Mouse (Mus musculus) MEL (cell line): ENCODE results near the gene Kif7. TPM values are rescaled to one million over a fixed set of nuclear protein-coding genes. Genes with fewer than 3 reads are reported as not detected.

Experiments used
- DNase-seq: peaks from one replicate; pipeline ENCODE4 v3.0.0; 2011; ENCODE audit warnings: low read depth, low spot score
- H3K27ac ChIP-seq: 2 replicates; pipeline ENCODE4 v1.5.1; 2012; ENCODE audit warnings: low read depth, mild to moderate bottlenecking, control low read depth, low read length, moderate library complexity; ENCODE audit not compliant: control insufficient read depth
- H3K27me3 ChIP-seq, 2 experiments: fragments of 150-350 bp in 1 of 2; sonication (generic) in 1 of 2; 2 replicates each; pipeline ENCODE4 v1.6.1; 2012; ENCODE audit warnings: low read length in 2 of 2, mild to moderate bottlenecking in 2 of 2, improper control_type of control experiment in 1 of 2, moderate library complexity in 1 of 2; ENCODE audit not compliant: insufficient read depth in 2 of 2, control insufficient read depth in 1 of 2
- H3K36me3 ChIP-seq, 2 experiments: 2 replicates each; pipeline ENCODE4 v1.6.1; 2012 to 2014; ENCODE audit warnings: low read length in 2 of 2, improper control_type of control experiment in 1 of 2, inconsistent platforms in 1 of 2, mild to moderate bottlenecking in 1 of 2; ENCODE audit not compliant: insufficient read depth in 2 of 2, control insufficient read depth in 1 of 2
- H3K4me1 ChIP-seq, 2 experiments: fragments of 150-350 bp in 1 of 2; sonication (generic) in 1 of 2; 2 replicates each; pipeline ENCODE4 v1.6.1; 2012; ENCODE audit warnings: low read length in 2 of 2, improper control_type of control experiment in 1 of 2, mild to moderate bottlenecking in 1 of 2; ENCODE audit not compliant: insufficient read depth in 2 of 2, control insufficient read depth in 1 of 2
- H3K4me3 ChIP-seq, 2 experiments: fragments of 150-350 bp in 1 of 2; sonication (generic) in 1 of 2; 2 replicates each; pipeline ENCODE4 v1.5.1; 2012; ENCODE audit warnings: low read depth in 2 of 2, low read length in 2 of 2, mild to moderate bottlenecking in 2 of 2, moderate library complexity in 2 of 2, control low read depth in 1 of 2, improper control_type of control experiment in 1 of 2; ENCODE audit not compliant: control insufficient read depth in 1 of 2, insufficient read depth in 1 of 2
- H3K79me2 ChIP-seq: 2 replicates; pipeline ENCODE4 v1.6.1; 2012; ENCODE audit warnings: mild to moderate bottlenecking, low read length, moderate library complexity; ENCODE audit not compliant: control insufficient read depth, poor library complexity, insufficient read depth
- H3K9ac ChIP-seq: 2 replicates; pipeline ENCODE4 v1.6.1; 2012; ENCODE audit warnings: low read depth, mild to moderate bottlenecking, control low read depth, low read length, moderate library complexity; ENCODE audit not compliant: control insufficient read depth, poor library complexity, severe bottlenecking
- H3K9me3 ChIP-seq: fragments of 150-350 bp; sonication (generic); replicated peaks from 2 replicates; pipeline ENCODE4 v1.6.1; 2012; ENCODE audit warnings: mild to moderate bottlenecking, low read length, improper control_type of control experiment, moderate library complexity; ENCODE audit not compliant: insufficient read depth
- BHLHE40 ChIP-seq: IDR thresholded peaks from 2 replicates; pipeline ENCODE4 v1.6.1; 2012; ENCODE audit warnings: low read depth, mild to moderate bottlenecking, inconsistent platforms, low read length, improper control_type of control experiment, borderline replicate concordance
- CHD1 ChIP-seq: IDR thresholded peaks from 2 replicates; pipeline ENCODE4 v1.6.1; 2012; ENCODE audit warnings: low read depth, mild to moderate bottlenecking, inconsistent platforms, low read length, improper control_type of control experiment
- CHD2 ChIP-seq: IDR thresholded peaks from 2 replicates; pipeline ENCODE4 v1.6.1; 2011; ENCODE audit warnings: low read length, improper control_type of control experiment
- CTCF ChIP-seq, 3 experiments: IDR thresholded peaks in 2 of 3; conservative IDR thresholded peaks in 1 of 3; 2 replicates each; pipeline ENCODE4 v1.5.1; 2011 to 2012; ENCODE audit warnings: low read length in 3 of 3, low read depth in 2 of 3, mild to moderate bottlenecking in 2 of 3, improper control_type of control experiment in 1 of 3, inconsistent platforms in 1 of 3, mixed read lengths in 1 of 3, moderate library complexity in 1 of 3; ENCODE audit not compliant: control insufficient read depth in 1 of 3, insufficient read depth in 1 of 3, poor library complexity in 1 of 3, severe bottlenecking in 1 of 3
- ELF1 ChIP-seq: IDR thresholded peaks from 2 replicates; pipeline ENCODE4 v1.6.1; 2014; ENCODE audit warnings: low read depth, mild to moderate bottlenecking, inconsistent platforms, low read length, improper control_type of control experiment, moderate library complexity
- GABPA ChIP-seq: IDR thresholded peaks from 2 replicates; pipeline ENCODE4 v1.6.1; 2012; ENCODE audit warnings: low read depth, mild to moderate bottlenecking, inconsistent platforms, low read length, improper control_type of control experiment, moderate library complexity
- GATA1 ChIP-seq: IDR thresholded peaks from 2 replicates; pipeline ENCODE4 v1.6.1; 2011; ENCODE audit warnings: low read depth, low read length, improper control_type of control experiment
- HCFC1 ChIP-seq: IDR thresholded peaks from 2 replicates; pipeline ENCODE4 v1.6.1; 2012; ENCODE audit warnings: low read depth, mild to moderate bottlenecking, inconsistent platforms, low read length, improper control_type of control experiment, moderate library complexity
- KAT2A ChIP-seq: conservative IDR thresholded peaks from 2 replicates; pipeline ENCODE4 v1.6.1; 2012; ENCODE audit warnings: low read depth, low read length, improper control_type of control experiment, inconsistent platforms
- MAFK ChIP-seq: IDR thresholded peaks from 2 replicates; pipeline ENCODE4 v1.6.1; 2011; ENCODE audit warnings: low read depth, mild to moderate bottlenecking, low read length, improper control_type of control experiment, borderline replicate concordance
- MAX ChIP-seq: IDR thresholded peaks from 2 replicates; pipeline ENCODE4 v1.6.1; 2011; ENCODE audit warnings: low read length, improper control_type of control experiment
- MYC ChIP-seq: IDR thresholded peaks from 2 replicates; pipeline ENCODE4 v1.6.1; 2011; ENCODE audit warnings: low read depth, mild to moderate bottlenecking, low read length, improper control_type of control experiment, moderate library complexity
- NELFE ChIP-seq: IDR thresholded peaks from 2 replicates; pipeline ENCODE4 v1.6.1; 2011; ENCODE audit warnings: low read depth, low read length, improper control_type of control experiment
- POLR2A ChIP-seq, 2 experiments: IDR thresholded peaks; 2 replicates each; pipeline ENCODE4 v1.6.1; 2011 to 2012; ENCODE audit warnings: low read length in 2 of 2, mild to moderate bottlenecking in 2 of 2, control low read depth in 1 of 2, improper control_type of control experiment in 1 of 2, low read depth in 1 of 2, moderate library complexity in 1 of 2; ENCODE audit not compliant: control insufficient read depth in 1 of 2, insufficient read depth in 1 of 2, poor library complexity in 1 of 2
- POLR2AphosphoS2 ChIP-seq: IDR thresholded peaks from 2 replicates; pipeline ENCODE4 v1.6.1; 2011; ENCODE audit warnings: low read length, improper control_type of control experiment
- POLR2AphosphoS5 ChIP-seq: IDR thresholded peaks from 2 replicates; pipeline ENCODE4 v1.6.1; 2012; ENCODE audit warnings: low read depth, borderline replicate concordance, mild to moderate bottlenecking, inconsistent platforms, low read length, moderate library complexity, mixed read lengths
- RAD21 ChIP-seq: IDR thresholded peaks from 2 replicates; pipeline ENCODE4 v1.6.1; 2011; ENCODE audit warnings: mild to moderate bottlenecking, low read depth, low read length, improper control_type of control experiment
- RCOR1 ChIP-seq: IDR thresholded peaks from 2 replicates; pipeline ENCODE4 v1.6.1; 2012; ENCODE audit warnings: low read depth, mild to moderate bottlenecking, inconsistent platforms, low read length, improper control_type of control experiment
- SMC3 ChIP-seq: IDR thresholded peaks from 2 replicates; pipeline ENCODE4 v1.6.1; 2011; ENCODE audit warnings: low read depth, low read length, improper control_type of control experiment
- TAL1 ChIP-seq: IDR thresholded peaks from 2 replicates; pipeline ENCODE4 v1.6.1; 2012; ENCODE audit warnings: mild to moderate bottlenecking, inconsistent platforms, low read length, moderate library complexity, mixed read lengths
- TBP ChIP-seq: IDR thresholded peaks from 2 replicates; pipeline ENCODE4 v1.8.0; 2011; ENCODE audit warnings: low read depth, low read length, improper control_type of control experiment
- TCF12 ChIP-seq: IDR thresholded peaks from 2 replicates; pipeline ENCODE4 v1.6.1; 2014; ENCODE audit warnings: low read depth, mild to moderate bottlenecking, inconsistent platforms, low read length, improper control_type of control experiment, moderate library complexity
- UBTF ChIP-seq: IDR thresholded peaks from 2 replicates; pipeline ENCODE4 v1.6.1; 2012; ENCODE audit warnings: low read depth, mild to moderate bottlenecking, inconsistent platforms, low read length, improper control_type of control experiment, moderate library complexity, borderline replicate concordance; ENCODE audit not compliant: insufficient read depth
- USF1 ChIP-seq: IDR thresholded peaks from 2 replicates; pipeline ENCODE4 v1.6.1; 2014; ENCODE audit warnings: low read depth, mild to moderate bottlenecking, inconsistent platforms, low read length, improper control_type of control experiment, moderate library complexity
- USF2 ChIP-seq, 2 experiments: IDR thresholded peaks; 2 replicates each; pipeline ENCODE4 v1.6.1; 2011 to 2012; ENCODE audit warnings: improper control_type of control experiment in 2 of 2, low read length in 2 of 2, borderline replicate concordance in 1 of 2, inconsistent platforms in 1 of 2, low read depth in 1 of 2, mild to moderate bottlenecking in 1 of 2; ENCODE audit not compliant: insufficient read depth in 1 of 2
- ZC3H11A ChIP-seq: IDR thresholded peaks from 2 replicates; pipeline ENCODE4 v1.6.1; 2012; ENCODE audit warnings: low read depth, mild to moderate bottlenecking, inconsistent platforms, low read length, improper control_type of control experiment
- ZKSCAN1 ChIP-seq: IDR thresholded peaks from 2 replicates; pipeline ENCODE4 v1.6.1; 2012; ENCODE audit warnings: low read depth, mild to moderate bottlenecking, inconsistent platforms, low read length, improper control_type of control experiment, moderate library complexity
- polyA plus RNA-seq, 2 experiments: library from polyadenylated mRNA; stranded (reverse) in 1 of 2; unstranded in 1 of 2; fragments of >175 nt in 1 of 2; fragments of >200 nt in 1 of 2; gene quantifications; 2 replicates each; pipeline versions ENCODE4 v1.2.1 to v1.2.4; 2012; ENCODE audit warnings: low replicate concordance in 2 of 2, low read depth in 1 of 2; ENCODE audit not compliant: insufficient read length in 2 of 2, insufficient read depth in 1 of 2, missing spikeins in 1 of 2
- total RNA-seq: library from RNA; depleted of rRNA; stranded (reverse); fragments of 300-350 nt; gene quantifications from 2 replicates; pipeline ENCODE4 v1.2.3, GENCODE M21; 2012

The Kif7 gene
- total and polyA plus RNA-seq, 3 experiments: 13.1 to 15.6 TPM; not detected in 1

DNA sequence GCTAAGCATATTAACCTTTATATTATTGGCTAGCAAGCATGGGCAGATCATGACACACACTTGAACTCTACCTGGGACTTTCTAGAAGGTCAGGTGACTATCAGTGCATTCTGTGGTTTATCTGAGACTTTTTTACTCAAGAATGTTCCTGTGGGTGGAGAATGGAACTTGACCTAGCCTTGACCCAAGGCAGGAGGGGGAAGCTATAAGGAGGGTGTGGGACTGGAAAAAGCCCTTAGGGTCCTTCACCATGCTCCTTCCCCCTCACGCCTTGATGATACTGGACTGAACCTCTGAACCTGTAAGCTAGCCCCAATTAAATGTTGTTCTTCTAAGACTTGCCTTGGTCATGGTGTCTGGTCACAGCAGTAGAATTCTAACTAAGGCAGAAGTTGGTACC lies 61.3 kb downstream of the Kif7 start:
- peaks cover 1 to 7% of the 10 kb centered on the region in 2 experiments; a peak in 3 of 4 replicates for H3K27me3 ChIP-seq
- H3K9ac ChIP-seq: no peak overlapping the region
- no peak overlapping the region for H3K4me3 ChIP-seq
- H3K9me3 ChIP-seq: no peaks in the 10 kb centered on the region
- no peaks in the 10 kb centered on the region for H3K79me2 ChIP-seq
- H3K4me1 ChIP-seq: no peaks in the 10 kb centered on the region
- no peaks in the 10 kb centered on the region for H3K36me3 ChIP-seq
- no peak for TF ChIP-seq POLR2AphosphoS5
- TF ChIP-seq POLR2A (IDR thresholded peaks at IDR 0.05; ENCODE audit: control insufficient read depth in 1 of 2, insufficient read depth in 1 of 2, low read depth in 1 of 2, low read length in 2 of 2, poor library complexity in 1 of 2): no peak
- no peak for TF ChIP-seq MAFK
- TF ChIP-seq GABPA: no peak
- TF ChIP-seq ZC3H11A: no peak
- no peak for TF ChIP-seq KAT2A
- TF ChIP-seq CHD1: no peak
- TF ChIP-seq USF1: no peak
- no peak for TF ChIP-seq CHD2
- TF ChIP-seq GATA1: no peak
- TF ChIP-seq NELFE: no peak
- TF ChIP-seq SMC3: no peak
- no peak for TF ChIP-seq RCOR1
- H3K27ac ChIP-seq: no peak overlapping the region
- no peak for DNase-seq

- H3K4me1 ChIP-seq: no peaks in the 10 kb centered on the region
- no peaks in the 10 kb centered on the region for H3K36me3 ChIP-seq
- no peak overlapping the region for H3K4me3 ChIP-seq
- no peak for TF ChIP-seq ZKSCAN1
- no peak for TF ChIP-seq POLR2AphosphoS5
- TF ChIP-seq POLR2AphosphoS2: no peak
- no peak for TF ChIP-seq GATA1
- no peak for TF ChIP-seq NELFE
- TF ChIP-seq SMC3: peak; percentile 72
- no peak for TF ChIP-seq BHLHE40
- TF ChIP-seq TBP: no peak
- TF ChIP-seq UBTF: no peak
- no peak for TF ChIP-seq TCF12
- TF ChIP-seq CHD1: no peak
- no peak for TF ChIP-seq CHD2
- no peak for TF ChIP-seq ELF1
- TF ChIP-seq CTCF (IDR thresholded peaks at IDR 0.05 in 2 of 3, conservative IDR thresholded peaks at IDR 0.05 in 1 of 3; ENCODE audit: control insufficient read depth in 1 of 3, insufficient read depth in 1 of 3, low read depth in 2 of 3, low read length in 3 of 3, poor library complexity in 1 of 3, severe bottlenecking in 1 of 3): peak; percentile 73 to 81 (median 79)
- TF ChIP-seq USF2 (IDR thresholded peaks at IDR 0.05; ENCODE audit: borderline replicate concordance in 1 of 2, insufficient read depth in 1 of 2, low read depth in 1 of 2, low read length in 2 of 2): no peak
- TF ChIP-seq TAL1: no peak
- TF ChIP-seq RAD21: peak; percentile 62
- TF ChIP-seq MAX: no peak
- TF ChIP-seq MYC: no peak
- no peak for TF ChIP-seq HCFC1
- H3K9me3 ChIP-seq: no peaks in the 10 kb centered on the region
- H3K9ac ChIP-seq: no peak overlapping the region
- H3K27ac ChIP-seq: no peak overlapping the region
- H3K79me2 ChIP-seq: no peaks in the 10 kb centered on the region
- H3K27me3 ChIP-seq: peaks cover 3 to 7% of the 10 kb centered on the region in 2 experiments
- DNase-seq: peak; percentile 76
Measured at GRCm38 (mm10) chr7:79649005-79649404, 66.5 kb downstream of the Kif7 start.
